Mouse (Mus musculus) erythroid progenitor cell, adult 5-6 weeks (primary cell): ENCODE measurements around the gene Atp6v0a2. TPM values are rescaled to one million over a fixed set of nuclear protein-coding genes. Genes with fewer than 3 reads are reported as not detected.
"Not testable (repeated sequence)": the region's sequence is repeated elsewhere in the genome, so short reads cannot be mapped to it uniquely, and the experiment has no call there.

ENCODE experiments used
- ATAC-seq: replicated peaks from 2 replicates; pipeline ENCODE4 v1.8.0; 2016; ENCODE audit warnings: moderate number of reproducible peaks, mild to moderate bottlenecking, moderate TSS enrichment, inconsistent platforms; ENCODE audit not compliant: poor library complexity, low FRiP score, severe bottlenecking
- total RNA-seq, 2 experiments: library from RNA; stranded (forward) in 1 of 2; stranded (reverse) in 1 of 2; fragments of 150-400 nt in 1 of 2; fragments of 186-747, 209-891 nt in 1 of 2; gene quantifications; 2 replicates each; pipeline versions ENCODE4 v1.2.3 to v1.2.4; 2015 to 2017; ENCODE audit warnings: low replicate concordance in 2 of 2

Gene Atp6v0a2
- total RNA-seq, 2 experiments from 2014 or later = 3.8 to 8.5 TPM

- ATAC-seq = not testable (repeated sequence)
These were observed 6.7 kb downstream of the Atp6v0a2 start for GRCm38 (mm10) chr5:124635068-124635467.

GRCm38 (mm10) chr5:124636139-124636538, 7.8 kb downstream of the Atp6v0a2 start:
- no peak for ATAC-seq

- no peak for ATAC-seq
These were observed 8.3 kb downstream of the Atp6v0a2 start for GRCm38 (mm10) chr5:124636694-124637093.

GRCm38 (mm10) chr5:124637300-124637699, 8.9 kb downstream of the Atp6v0a2 start:
- ATAC-seq = no peak

GRCm38 (mm10) chr5:124637836-124638235, 9.5 kb downstream of the Atp6v0a2 start:
- ATAC-seq = no peak

GRCm38 (mm10) chr5:124713741-124714140, 85.4 kb downstream of the Atp6v0a2 start:
- no peak for ATAC-seq

GRCm38 (mm10) chr5:124715135-124715534, 86.8 kb downstream of the Atp6v0a2 start:
- ATAC-seq = no peak

- ATAC-seq = no peak
These were observed 89.6 kb downstream of the Atp6v0a2 start for GRCm38 (mm10) chr5:124717969-124718368.

GRCm38 (mm10) chr5:124718396-124718795, 90.0 kb downstream of the Atp6v0a2 start:
- no peak for ATAC-seq

- no peak for ATAC-seq
These were observed 94.7 kb downstream of the Atp6v0a2 start for GRCm38 (mm10) chr5:124723125-124723524.

- ATAC-seq = no peak
These were observed 96.6 kb downstream of the Atp6v0a2 start, which contains the start of gene Dnah10 for GRCm38 (mm10) chr5:124724997-124725396. Gene Dnah10, plus strand, starts transcription at chr5:124725085.

GRCm38 (mm10) chr5:124729662-124730206, 101.4 kb downstream of the Atp6v0a2 start:
- ATAC-seq = 0 out of 2 replicates have a peak, but pooled peaks have one; percentile 41

GRCm38 (mm10) chr5:124733961-124734360, 105.6 kb downstream of the Atp6v0a2 start:
- no peak for ATAC-seq

- ATAC-seq = no peak
These were observed 113.7 kb downstream of the Atp6v0a2 start for GRCm38 (mm10) chr5:124741898-124742599.

- ATAC-seq = no peak
These were observed 115.5 kb downstream of the Atp6v0a2 start for GRCm38 (mm10) chr5:124743841-124744240.

GRCm38 (mm10) chr5:124746220-124746619, 117.8 kb downstream of the Atp6v0a2 start:
- no peak for ATAC-seq

- ATAC-seq = no peak
These were observed 119.9 kb downstream of the Atp6v0a2 start for GRCm38 (mm10) chr5:124748296-124748695.

- ATAC-seq = no peak
These were observed 123.3 kb downstream of the Atp6v0a2 start for GRCm38 (mm10) chr5:124751656-124752055.

GRCm38 (mm10) chr5:124761011-124761410, 132.6 kb downstream of the Atp6v0a2 start:
- no peak for ATAC-seq

- ATAC-seq = no peak
These were observed 133.4 kb downstream of the Atp6v0a2 start for GRCm38 (mm10) chr5:124761787-124762186.
